Mouse (Mus musculus): ENCODE data around the gene Col4a4. TPM values are rescaled to one million over a fixed set of nuclear protein-coding genes. Genes with fewer than 3 reads are reported as not detected.

Col4a4 gene
- polyA plus RNA-seq, 1 experiment, result 26.5 TPM

- WGBS, result 88% methylated on average over 10 of the region's 10 CpGs
- DNase-seq, result no peak
- H3K4me3 ChIP-seq (replicated peaks; ENCODE audit: extremely low read depth, low read depth, low read length), result no peak overlapping the region
- no peaks in the 10 kb centered on the region for H3K4me1 ChIP-seq (ENCODE audit: control insufficient read depth, insufficient read depth, low read length)
- TF ChIP-seq POLR2A (IDR thresholded peaks at IDR 0.05; ENCODE audit: borderline replicate concordance, extremely low read depth, low read depth, low read length) (no peak), CTCF (IDR thresholded peaks at IDR 0.05; ENCODE audit: insufficient read depth, low read length) (no peak)
These were observed 116.0 kb downstream of the Col4a4 start for GRCm38 (mm10) chr1:82470516-82471225.

- TF ChIP-seq CTCF (IDR thresholded peaks at IDR 0.05; ENCODE audit: insufficient read depth, low read length) (no peak), POLR2A (IDR thresholded peaks at IDR 0.05; ENCODE audit: borderline replicate concordance, extremely low read depth, low read depth, low read length) (no peak)
- DNase-seq, result no peak
- H3K4me1 ChIP-seq (ENCODE audit: control insufficient read depth, insufficient read depth, low read length), result no peaks in the 10 kb centered on the region
- H3K4me3 ChIP-seq (replicated peaks; ENCODE audit: extremely low read depth, low read depth, low read length), result no peak overlapping the region
- 51% methylated on average over 6 of the region's 6 CpGs for WGBS
These were observed 117.8 kb downstream of the Col4a4 start for GRCm38 (mm10) chr1:82468872-82469271.

GRCm38 (mm10) chr1:82465321-82465853 is 121.3 kb downstream of the Col4a4 start:
- Histone ChIP-seq H3K4me1 (ENCODE audit: control insufficient read depth, insufficient read depth, low read length) (no peaks in the 10 kb centered on the region), H3K4me3 (replicated peaks; ENCODE audit: extremely low read depth, low read depth, low read length) (no peak overlapping the region)
- 58% methylated on average over 6 of the region's 6 CpGs for WGBS
- TF ChIP-seq CTCF (IDR thresholded peaks at IDR 0.05; ENCODE audit: insufficient read depth, low read length), result no peak
- no peak for TF ChIP-seq POLR2A (IDR thresholded peaks at IDR 0.05; ENCODE audit: borderline replicate concordance, extremely low read depth, low read depth, low read length)
- no peak for DNase-seq

GRCm38 (mm10) chr1:82461041-82461440 is 125.6 kb downstream of the Col4a4 start:
- no peak for DNase-seq
- no peaks in the 10 kb centered on the region for H3K4me1 ChIP-seq (ENCODE audit: control insufficient read depth, insufficient read depth, low read length)
- no peak overlapping the region for H3K4me3 ChIP-seq (replicated peaks; ENCODE audit: extremely low read depth, low read depth, low read length)
- 67% methylated on average over 4 of the region's 4 CpGs for WGBS
- TF ChIP-seq CTCF (IDR thresholded peaks at IDR 0.05; ENCODE audit: insufficient read depth, low read length) (no peak), POLR2A (IDR thresholded peaks at IDR 0.05; ENCODE audit: borderline replicate concordance, extremely low read depth, low read depth, low read length) (no peak)

GRCm38 (mm10) chr1:82459926-82460325 is 126.7 kb downstream of the Col4a4 start:
- WGBS, result 88% methylated on average over 2 of the region's 2 CpGs

GRCm38 (mm10) chr1:82459350-82459749 is 127.3 kb downstream of the Col4a4 start:
- Histone ChIP-seq H3K4me3 (replicated peaks; ENCODE audit: extremely low read depth, low read depth, low read length) (no peak overlapping the region), H3K4me1 (ENCODE audit: control insufficient read depth, insufficient read depth, low read length) (no peaks in the 10 kb centered on the region)
- WGBS, result 71% methylated on average over 4 of the region's 4 CpGs
- no peak for DNase-seq
- TF ChIP-seq CTCF (IDR thresholded peaks at IDR 0.05; ENCODE audit: insufficient read depth, low read length) (no peak), POLR2A (IDR thresholded peaks at IDR 0.05; ENCODE audit: borderline replicate concordance, extremely low read depth, low read depth, low read length) (no peak)

More at GRCm38 (mm10) chr1:82459926-82460325, 126.7 kb downstream of the Col4a4 start:
- Histone ChIP-seq H3K4me1 (ENCODE audit: control insufficient read depth, insufficient read depth, low read length) (no peaks in the 10 kb centered on the region), H3K4me3 (replicated peaks; ENCODE audit: extremely low read depth, low read depth, low read length) (no peak overlapping the region)
- TF ChIP-seq CTCF (IDR thresholded peaks at IDR 0.05; ENCODE audit: insufficient read depth, low read length), result no peak
- no peak for TF ChIP-seq POLR2A (IDR thresholded peaks at IDR 0.05; ENCODE audit: borderline replicate concordance, extremely low read depth, low read depth, low read length)
- DNase-seq, result no peak

GRCm38 (mm10) chr1:82454031-82454430 is 132.6 kb downstream of the Col4a4 start:
- Histone ChIP-seq H3K4me3 (replicated peaks; ENCODE audit: extremely low read depth, low read depth, low read length) (no peak overlapping the region), H3K4me1 (ENCODE audit: control insufficient read depth, insufficient read depth, low read length) (no peaks in the 10 kb centered on the region)
- WGBS, result 93% methylated on average over 3 of the region's 3 CpGs
- DNase-seq, result no peak
- TF ChIP-seq CTCF (IDR thresholded peaks at IDR 0.05; ENCODE audit: insufficient read depth, low read length), result no peak
- TF ChIP-seq POLR2A (IDR thresholded peaks at IDR 0.05; ENCODE audit: borderline replicate concordance, extremely low read depth, low read depth, low read length), result no peak

- H3K4me1 ChIP-seq (ENCODE audit: control insufficient read depth, insufficient read depth, low read length), result no peaks in the 10 kb centered on the region
- H3K4me3 ChIP-seq (replicated peaks; ENCODE audit: extremely low read depth, low read depth, low read length), result no peak overlapping the region
- 47% methylated on average over 6 of the region's 6 CpGs for WGBS
- TF ChIP-seq CTCF (IDR thresholded peaks at IDR 0.05; ENCODE audit: insufficient read depth, low read length) (no peak), POLR2A (IDR thresholded peaks at IDR 0.05; ENCODE audit: borderline replicate concordance, extremely low read depth, low read depth, low read length) (no peak)
- no peak for DNase-seq
These were observed 134.6 kb downstream of the Col4a4 start for GRCm38 (mm10) chr1:82451927-82452651.

- no peak for DNase-seq
- TF ChIP-seq CTCF (IDR thresholded peaks at IDR 0.05; ENCODE audit: insufficient read depth, low read length) (no peak), POLR2A (IDR thresholded peaks at IDR 0.05; ENCODE audit: borderline replicate concordance, extremely low read depth, low read depth, low read length) (no peak)
- no peaks in the 10 kb centered on the region for H3K4me1 ChIP-seq (ENCODE audit: control insufficient read depth, insufficient read depth, low read length)
- 77% methylated on average over 4 of the region's 4 CpGs for WGBS
- H3K4me3 ChIP-seq (replicated peaks; ENCODE audit: extremely low read depth, low read depth, low read length), result no peak overlapping the region
These were observed 136.8 kb downstream of the Col4a4 start for GRCm38 (mm10) chr1:82449851-82450250.
